Mouse (Mus musculus) heart, adult 2 months (tissue): ENCODE measurements around the gene Arhgap5. TPM values are rescaled to one million over a fixed set of nuclear protein-coding genes. Genes with fewer than 3 reads are reported as not detected.

Experiments
- DNase-seq, 2 experiments: peaks; one replicate each; pipeline ENCODE4 v3.0.0; 2021
- H3K27ac ChIP-seq: fragments of 200-600 bp; 2 replicates; pipeline ENCODE4 v1.8.1; 2022
- H3K27me3 ChIP-seq: fragments of 200-500 bp; 2 replicates; pipeline ENCODE4 v1.6.1; 2012; ENCODE audit warnings: mild to moderate bottlenecking, low read length, inconsistent platforms, mixed read lengths; ENCODE audit not compliant: control insufficient read depth, insufficient read depth
- H3K36me3 ChIP-seq: fragments of 200-500 bp; 2 replicates; pipeline ENCODE4 v1.6.1; 2012; ENCODE audit warnings: low read length, inconsistent platforms; ENCODE audit not compliant: control insufficient read depth, insufficient read depth
- H3K4me1 ChIP-seq: fragments of 200-500 bp; 2 replicates; pipeline ENCODE4 v1.6.1; 2011; ENCODE audit warnings: low read length; ENCODE audit not compliant: control insufficient read depth, insufficient read depth
- H3K4me3 ChIP-seq: fragments of 200-600 bp; 2 replicates; pipeline ENCODE4 v1.8.1; 2022
- H3K79me2 ChIP-seq: fragments of 200-500 bp; replicated peaks from 2 replicates; pipeline ENCODE4 v1.6.1; 2012; ENCODE audit warnings: mild to moderate bottlenecking, inconsistent platforms, low read length, moderate library complexity, mixed read lengths; ENCODE audit not compliant: control insufficient read depth, insufficient read depth
- H3K9ac ChIP-seq: fragments of 200-500 bp; 2 replicates; pipeline ENCODE4 v1.6.1; 2012; ENCODE audit warnings: low read depth, mild to moderate bottlenecking, control low read depth, inconsistent platforms, low read length, mixed read lengths
- CTCF ChIP-seq: fragments of 200-600 bp; IDR thresholded peaks from 2 replicates; pipeline ENCODE4 v1.8.1; 2022; ENCODE audit warnings: antibody characterized with exemption, mild to moderate bottlenecking, moderate library complexity
- EP300 ChIP-seq: fragments of 200-500 bp; IDR thresholded peaks from 2 replicates; pipeline ENCODE4 v1.6.1; 2011; ENCODE audit warnings: low read depth, low read length, control low read depth; ENCODE audit not compliant: insufficient read depth
- POLR2A ChIP-seq: fragments of 200-500 bp; IDR thresholded peaks from 2 replicates; pipeline ENCODE4 v1.6.1; 2011; ENCODE audit warnings: mild to moderate bottlenecking, low read depth, low read length, control low read depth; ENCODE audit not compliant: insufficient read depth
- WGBS: fragments of 180-500 bp; shearing (Covaris S2); methylation state at CpG from one replicate; pipeline ENCODE4 v1.1.7; 2018; 5-methylcytosine and 5-hydroxymethylcytosine counted together
- intact Hi-C: fragments of 180-260 bp; cut with DNase I; formaldehyde crosslinking; loops from one replicate; pipeline ENCODE4 v1.15.1; 2025
- polyA plus RNA-seq: library from polyadenylated mRNA; depleted of rRNA; stranded (reverse); fragments of >200 nt; gene quantifications from 2 replicates; pipeline ENCODE4 v1.2.3, GENCODE M21; 2012
- total RNA-seq, 2 experiments: library from RNA; stranded (reverse); gene quantifications; 2 replicates each; pipeline ENCODE4 v1.2.3; 2021

The Arhgap5 gene
- total and polyA plus RNA-seq, 3 experiments: 7.3 to 81.3 (median 72.2) TPM

GRCm38 (mm10) chr12:52478611-52479010 lies 25.2 kb upstream of the Arhgap5 start:
- TF ChIP-seq CTCF (no peak), EP300 (no peak), POLR2A (no peak)
- intact Hi-C loops: no loop called here
- H3K36me3 ChIP-seq: no peaks in the 10 kb centered on the region
- H3K4me1 ChIP-seq: no peaks in the 10 kb centered on the region
- H3K27me3 ChIP-seq: no peaks in the 10 kb centered on the region
- no peaks in the 10 kb centered on the region for H3K79me2 ChIP-seq
- no peak overlapping the region for H3K27ac ChIP-seq
- H3K4me3 ChIP-seq: no peak overlapping the region
- H3K9ac ChIP-seq: no peak overlapping the region
- no peak for DNase-seq
- 88% methylated on average over 8 of the region's 8 CpGs for WGBS

GRCm38 (mm10) chr12:52479323-52479722 lies 24.4 kb upstream of the Arhgap5 start:
- no peaks in the 10 kb centered on the region for H3K4me1 ChIP-seq
- no peak overlapping the region for H3K9ac ChIP-seq
- no peak for DNase-seq
- H3K27me3 ChIP-seq: no peaks in the 10 kb centered on the region
- 60% methylated on average over 6 of the region's 6 CpGs for WGBS
- no peak overlapping the region for H3K27ac ChIP-seq
- TF ChIP-seq CTCF (no peak), POLR2A (no peak), EP300 (no peak)
- intact Hi-C loops: no loop called here
- H3K79me2 ChIP-seq: no peaks in the 10 kb centered on the region
- H3K36me3 ChIP-seq: no peaks in the 10 kb centered on the region
- H3K4me3 ChIP-seq: no peak overlapping the region

GRCm38 (mm10) chr12:52480851-52481250 lies 22.9 kb upstream of the Arhgap5 start:
- no peak for DNase-seq
- Histone ChIP-seq H3K27ac (no peak overlapping the region), H3K27me3 (no peaks in the 10 kb centered on the region), H3K9ac (no peak overlapping the region), H3K36me3 (no peaks in the 10 kb centered on the region), H3K79me2 (no peaks in the 10 kb centered on the region), H3K4me1 (no peaks in the 10 kb centered on the region), H3K4me3 (no peak overlapping the region)
- intact Hi-C loops: no loop called here
- TF ChIP-seq EP300 (no peak), CTCF (no peak), POLR2A (no peak)
- WGBS: 88% methylated on average over 9 of the region's 9 CpGs

GRCm38 (mm10) chr12:52481969-52482550 lies 21.7 kb upstream of the Arhgap5 start:
- TF ChIP-seq CTCF: no peak
- TF ChIP-seq EP300: no peak
- TF ChIP-seq POLR2A: no peak
- no peak for DNase-seq
- no peaks in the 10 kb centered on the region for H3K36me3 ChIP-seq
- no peaks in the 10 kb centered on the region for H3K4me1 ChIP-seq
- H3K27me3 ChIP-seq: no peaks in the 10 kb centered on the region
- 75% methylated on average over 5 of the region's 5 CpGs for whole genome bisulfite sequencing
- no peak overlapping the region for H3K4me3 ChIP-seq
- no peaks in the 10 kb centered on the region for H3K79me2 ChIP-seq
- intact Hi-C loops: no loop called here
- H3K9ac ChIP-seq: no peak overlapping the region
- no peak overlapping the region for H3K27ac ChIP-seq

GRCm38 (mm10) chr12:52483219-52483618 lies 20.6 kb upstream of the Arhgap5 start:
- H3K4me1 ChIP-seq: no peaks in the 10 kb centered on the region; the same call in 1 of the 2 replicates
- no peak for DNase-seq
- no peaks in the 10 kb centered on the region for H3K27me3 ChIP-seq
- no peak overlapping the region for H3K9ac ChIP-seq
- TF ChIP-seq CTCF (no peak), POLR2A (no peak), EP300 (no peak)
- 98% methylated on average over 9 of the region's 9 CpGs for WGBS
- H3K36me3 ChIP-seq: no peaks in the 10 kb centered on the region
- no peak overlapping the region for H3K27ac ChIP-seq
- H3K79me2 ChIP-seq: no peaks in the 10 kb centered on the region
- H3K4me3 ChIP-seq: no peak overlapping the region
- intact Hi-C loops: no loop called here

- 34% methylated on average over 15 of the region's 15 CpGs for WGBS
- H3K27me3 ChIP-seq: no peaks in the 10 kb centered on the region
- H3K79me2 ChIP-seq: no peaks in the 10 kb centered on the region
- intact Hi-C loops: no loop called here
- DNase-seq: no peak
- no peak for TF ChIP-seq CTCF
- TF ChIP-seq POLR2A: no peak
- TF ChIP-seq EP300: no peak
- no peak overlapping the region for H3K9ac ChIP-seq
- peaks cover 2% of the 10 kb centered on the region for H3K4me1 ChIP-seq
- H3K4me3 ChIP-seq: no peak overlapping the region
- no peaks in the 10 kb centered on the region for H3K36me3 ChIP-seq
- no peak overlapping the region for H3K27ac ChIP-seq
Observed at GRCm38 (mm10) chr12:52488266-52488975, 15.4 kb upstream of the Arhgap5 start.
